Mouse (Mus musculus): ENCODE results near the gene Cacng5.

The Cacng5 gene

GRCm38 (mm10) chr11:107876840-107877239, 38.0 kb downstream of the Cacng5 start:
- no peak for DNase-seq

- DNase-seq = no peak
These were observed 38.9 kb downstream of the Cacng5 start for GRCm38 (mm10) chr11:107875861-107876494.

GRCm38 (mm10) chr11:107872743-107873142, 42.1 kb downstream of the Cacng5 start:
- DNase-seq = no peak

GRCm38 (mm10) chr11:107867509-107867908, 47.3 kb downstream of the Cacng5 start:
- no peak for DNase-seq

GRCm38 (mm10) chr11:107865128-107865527, 49.7 kb downstream of the Cacng5 start:
- DNase-seq = peak; percentile 11 to 22

- no peak for DNase-seq
These were observed 50.8 kb downstream of the Cacng5 start for GRCm38 (mm10) chr11:107864024-107864423.

- no peak for DNase-seq
These were observed 53.1 kb downstream of the Cacng5 start for GRCm38 (mm10) chr11:107861738-107862137.

GRCm38 (mm10) chr11:107859871-107860270, 55.0 kb downstream of the Cacng5 start:
- DNase-seq = no peak

- no peak for DNase-seq
These were observed 55.6 kb downstream of the Cacng5 start for GRCm38 (mm10) chr11:107859288-107859687.

- DNase-seq = no peak
These were observed 61.8 kb downstream of the Cacng5 start for GRCm38 (mm10) chr11:107853088-107853487.

- no peak for DNase-seq
These were observed 65.2 kb downstream of the Cacng5 start for GRCm38 (mm10) chr11:107849621-107850020.

GRCm38 (mm10) chr11:107844175-107844574, 70.7 kb downstream of the Cacng5 start:
- no peak for DNase-seq

GRCm38 (mm10) chr11:107833351-107834040, 81.4 kb downstream of the Cacng5 start:
- no peak for DNase-seq
